Comparison of ENCODE assay signal across 8 mouse cellular contexts in the genomic region with DNA sequence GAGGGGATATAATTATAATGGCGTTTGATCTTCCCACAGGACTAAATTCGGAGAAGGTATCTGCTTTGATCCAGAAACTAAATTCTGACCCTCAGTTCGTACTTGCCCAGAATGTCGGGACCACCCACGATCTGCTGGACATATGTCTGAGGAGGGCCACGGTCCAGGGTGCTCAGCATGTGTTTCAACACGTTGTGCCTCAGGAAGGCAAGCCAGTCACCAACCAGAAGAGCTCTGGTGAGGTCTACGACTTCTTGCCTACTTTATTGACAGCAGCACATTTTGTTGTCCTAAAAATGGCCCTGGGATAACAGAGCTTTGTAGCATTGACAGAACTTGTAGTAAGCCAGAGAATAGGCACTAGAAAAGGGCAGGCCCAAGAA. TPM values are rescaled to one million over a fixed set of nuclear protein-coding genes. Genes with fewer than 3 reads are reported as not detected.
DNase-seq lines count a peak whose midpoint lies in the region; ATAC-seq lines count a peak whose summit lies in the region.

No protein-coding gene starts in this region.

- H3K4me1 ChIP-seq in forebrain, embryonic 14.5 days (ENCODE audit: control insufficient read depth, insufficient read depth, low read length), result peaks cover 10% of the 10 kb centered on the region
- peaks cover 9% of the 10 kb centered on the region; the same call in 1 of the 2 replicates for H3K4me1 ChIP-seq in limb, embryonic 15.5 days
- peaks cover 21% of the 10 kb centered on the region for H3K4me1 ChIP-seq in neural tube, embryonic 15.5 days

- no peak for ATAC-seq in forebrain, embryonic 14.5 days
- ATAC-seq in limb, embryonic 15.5 days (ENCODE audit: insufficient number of reproducible peaks, low FRiP score, low TSS enrichment, low read depth), result no peak
- ATAC-seq in neural tube, embryonic 15.5 days (ENCODE audit: low FRiP score), result no peak

- peaks cover 15% of the 10 kb centered on the region for H3K36me3 ChIP-seq in forebrain, embryonic 14.5 days (ENCODE audit: control insufficient read depth, insufficient read depth, low read length)
- H3K36me3 ChIP-seq in limb, embryonic 15.5 days, result peaks cover 19% of the 10 kb centered on the region
- peaks cover 13% of the 10 kb centered on the region for H3K36me3 ChIP-seq in neural tube, embryonic 15.5 days

- H3K27me3 ChIP-seq in forebrain, embryonic 14.5 days (replicated peaks; ENCODE audit: control insufficient read depth, insufficient read depth, low read length), result no peaks in the 10 kb centered on the region
- H3K27me3 ChIP-seq in limb, embryonic 15.5 days, result no peaks in the 10 kb centered on the region
- H3K27me3 ChIP-seq in neural tube, embryonic 15.5 days (replicated peaks), result no peaks in the 10 kb centered on the region

- H3K9me3 ChIP-seq in forebrain, embryonic 14.5 days (replicated peaks; ENCODE audit: control insufficient read depth, low read length), result no peaks in the 10 kb centered on the region
- no peaks in the 10 kb centered on the region for H3K9me3 ChIP-seq in limb, embryonic 15.5 days
- no peaks in the 10 kb centered on the region for H3K9me3 ChIP-seq in neural tube, embryonic 15.5 days (replicated peaks)

- H3K9ac ChIP-seq in forebrain, embryonic 14.5 days (ENCODE audit: low read length), result peak overlapping the region; percentile 89
- peak overlapping the region; percentile 90 for H3K9ac ChIP-seq in limb, embryonic 15.5 days
- peak overlapping the region; percentile 87 for H3K9ac ChIP-seq in neural tube, embryonic 15.5 days (replicated peaks)

- peak overlapping the region; percentile 73 for H3K4me3 ChIP-seq in forebrain, embryonic 14.5 days (ENCODE audit: low read depth, low read length)
- peak overlapping the region; percentile 75 for H3K4me3 ChIP-seq in limb, embryonic 15.5 days
- peak overlapping the region; percentile 73 for H3K4me3 ChIP-seq in neural tube, embryonic 15.5 days (replicated peaks)

- WGBS in forebrain, embryonic 14.5 days, result 3% methylated on average over 8 of the region's 8 CpGs
- 2% methylated on average over 8 of the region's 8 CpGs for whole genome bisulfite sequencing in limb, embryonic 15.5 days
- 2% methylated on average over 8 of the region's 8 CpGs for WGBS in neural tube, embryonic 15.5 days

- no peak overlapping the region; the same call in 1 of the 2 replicates for H3K27ac ChIP-seq in forebrain, embryonic 14.5 days (ENCODE audit: low read depth, low read length)
- peak overlapping the region; percentile 92 for H3K27ac ChIP-seq in limb, embryonic 15.5 days
- no peak overlapping the region for H3K27ac ChIP-seq in neural tube, embryonic 15.5 days (replicated peaks)

- DNase-seq in embryo, embryonic 10 days (ENCODE audit: low spot score), result peak; percentile 46
- no peak for DNase-seq in embryo, embryonic 9.5 days (ENCODE audit: extremely low spot score)
- peak; percentile 15 to 21 for DNase-seq in spleen, postnatal 10 days (ENCODE audit: low spot score in 2 of 2)
- DNase-seq in spleen, postnatal 14 days (ENCODE audit: low spot score in 2 of 2), result no peak
- no peak for DNase-seq in forebrain, embryonic 14.5 days (ENCODE audit: low spot score)
- DNase-seq in ovary, postnatal 14 days (ENCODE audit: low spot score), result no peak

- peak overlapping the region; percentile 85 for H3K4me2 ChIP-seq in forebrain, embryonic 14.5 days (ENCODE audit: low read length)
- H3K4me2 ChIP-seq in limb, embryonic 15.5 days, result peak overlapping the region; percentile 70
- peak overlapping the region; percentile 82 for H3K4me2 ChIP-seq in neural tube, embryonic 15.5 days

RNA-seq across cellular contexts. Expression of gene Blmh, which starts 21.6 kb away (rescaled TPM):
- polyA plus RNA-seq in forebrain, embryonic 14.5 days (2014; fragmentation: Nextera tagmentation; extraction: Ambion mirVana), result 110 and 119 TPM in 2 replicates
- 218 and 230 TPM in 2 replicates for polyA plus RNA-seq in limb, embryonic 15.5 days (2015; fragmentation: Nextera tagmentation; extraction: Ambion mirVana)
- 133 and 138 TPM in 2 replicates for polyA plus RNA-seq in neural tube, embryonic 15.5 days (2015; fragmentation: Nextera tagmentation; extraction: Ambion mirVana)

RNA-seq across cellular contexts. Expression of gene Tmigd1, which starts 44.2 kb away (rescaled TPM):
- not detected in 2 replicates for polyA plus RNA-seq in forebrain, embryonic 14.5 days (2014; fragmentation: Nextera tagmentation; extraction: Ambion mirVana)
- polyA plus RNA-seq in limb, embryonic 15.5 days (2015; fragmentation: Nextera tagmentation; extraction: Ambion mirVana), result 2.9 and 3.3 TPM in 2 replicates
- 0.18 TPM in 1 of 2 replicates, not detected in the other for polyA plus RNA-seq in neural tube, embryonic 15.5 days (2015; fragmentation: Nextera tagmentation; extraction: Ambion mirVana)

RNA-seq across cellular contexts. Expression of gene Slc6a4, which starts 52.2 kb away (rescaled TPM):
- 0.10 and 0.46 TPM in 2 replicates for polyA plus RNA-seq in forebrain, embryonic 14.5 days (2014; fragmentation: Nextera tagmentation; extraction: Ambion mirVana)
- 3.5 and 4.0 TPM in 2 replicates for polyA plus RNA-seq in limb, embryonic 15.5 days (2015; fragmentation: Nextera tagmentation; extraction: Ambion mirVana)
- 1.6 and 3.0 TPM in 2 replicates for polyA plus RNA-seq in neural tube, embryonic 15.5 days (2015; fragmentation: Nextera tagmentation; extraction: Ambion mirVana)

Comparison
In these comparisons a context has a peak if more than half of its experiments do, and no peak if none do; other contexts are left out.
1. DNase-seq: peak in embryo, embryonic 10 days (single experiment) and spleen, postnatal 10 days (2 of 2); none in embryo, embryonic 9.5 days (single experiment), spleen, postnatal 14 days (0 of 2), forebrain, embryonic 14.5 days (single experiment) and ovary, postnatal 14 days (single experiment).
2. Peak in every context shown above with its lines, with median percentiles within 50 percentile points of each other: H3K4me2 ChIP-seq, H3K4me3 ChIP-seq and H3K9ac ChIP-seq.